Mouse (Mus musculus): ENCODE data around the gene Cblb.

Cblb gene

DNA sequence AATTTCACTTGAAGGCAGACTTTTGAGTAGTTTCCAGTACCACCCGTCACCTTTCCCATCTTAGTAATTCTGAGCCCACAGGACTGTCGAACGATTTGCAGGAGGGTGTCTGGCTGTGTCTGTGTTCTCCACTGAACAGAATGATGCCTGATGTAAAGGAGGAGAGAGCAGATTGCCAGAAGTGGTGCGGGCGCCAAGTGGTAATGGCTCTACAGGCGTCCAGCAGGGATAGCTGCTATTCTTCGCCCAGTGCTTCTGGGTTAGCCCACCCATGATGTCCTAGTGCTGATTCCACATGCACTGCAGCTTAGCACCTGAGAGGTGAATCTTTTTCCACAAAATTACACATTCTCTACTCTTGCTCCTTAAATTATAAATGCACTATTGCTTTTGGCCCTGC lies 45.6 kb downstream of the Cblb start:
- no peak for DNase-seq (ENCODE audit: low spot score)

DNA sequence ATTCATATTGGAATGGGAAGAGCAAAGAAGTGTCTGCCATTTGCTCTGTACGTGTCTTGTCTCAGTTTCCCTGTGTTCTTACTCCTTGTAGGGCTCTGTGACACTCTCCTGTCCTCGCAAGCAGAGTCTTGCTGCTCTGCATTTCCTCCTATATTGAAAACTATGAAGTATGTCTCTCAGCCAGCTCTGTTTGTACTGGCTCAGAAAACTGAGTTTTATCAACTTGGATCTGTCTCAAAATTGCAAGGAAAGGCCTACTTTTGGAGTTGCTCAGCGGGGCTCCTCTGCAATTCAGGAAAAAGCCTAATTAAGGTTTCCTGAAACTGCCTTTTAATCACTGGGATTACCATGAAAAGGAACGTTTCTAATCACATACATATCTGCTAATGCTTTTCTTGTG lies 46.9 kb downstream of the Cblb start:
- no peak for DNase-seq (ENCODE audit: low spot score)

DNA sequence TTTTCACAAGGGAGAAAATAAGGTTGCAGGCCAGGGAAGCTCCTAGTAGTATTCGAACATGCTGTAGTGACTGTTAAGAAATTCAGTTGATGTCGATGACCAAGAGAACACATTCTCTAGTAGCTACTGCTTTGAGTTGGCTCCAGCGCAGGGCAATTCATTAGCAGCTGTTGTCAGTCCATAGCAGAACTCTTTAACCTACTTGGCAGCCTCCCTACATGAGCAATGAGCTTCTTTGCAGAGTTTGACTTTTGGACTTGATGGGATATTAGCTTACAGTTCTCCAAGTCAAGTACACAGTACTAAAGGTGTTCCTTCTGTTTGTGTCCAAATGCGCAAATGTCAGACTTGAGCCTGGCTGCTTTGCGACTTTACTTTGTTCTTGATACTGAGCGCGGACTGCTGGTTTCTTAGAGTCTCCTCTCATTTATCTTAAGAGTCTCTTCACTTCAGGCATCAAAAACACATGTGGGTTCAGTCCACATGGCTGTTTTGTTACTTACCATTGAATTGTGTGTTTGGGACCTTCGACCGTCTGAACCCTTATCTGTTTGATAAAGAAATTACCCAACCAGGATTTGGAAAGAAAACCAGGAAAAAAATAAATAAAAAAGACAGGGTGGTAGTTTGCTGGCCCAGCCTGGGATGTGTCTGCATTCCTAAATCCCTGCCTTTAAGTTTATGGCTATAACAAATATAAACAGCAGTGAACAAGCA lies 47.9 kb downstream of the Cblb start:
- no peak for DNase-seq (ENCODE audit: low spot score)

DNA sequence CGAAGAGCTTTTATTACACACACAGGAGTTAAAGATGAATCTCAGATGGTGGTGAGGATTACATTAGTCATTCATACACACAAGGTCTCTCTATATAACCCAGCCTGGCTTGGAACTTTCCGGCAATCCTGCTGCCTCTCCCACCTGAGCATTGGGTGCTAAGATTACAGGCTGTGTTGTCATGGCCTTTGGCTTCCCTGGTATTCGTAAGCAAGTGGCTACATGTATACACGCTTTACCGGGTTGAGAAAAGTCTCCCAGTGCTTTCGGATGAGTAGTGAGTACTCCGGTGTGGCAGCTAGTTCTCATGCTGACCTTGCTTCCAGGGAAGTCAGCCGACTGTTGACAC lies 48.4 kb downstream of the Cblb start:
- DNase-seq (ENCODE audit: low spot score): no peak

DNA sequence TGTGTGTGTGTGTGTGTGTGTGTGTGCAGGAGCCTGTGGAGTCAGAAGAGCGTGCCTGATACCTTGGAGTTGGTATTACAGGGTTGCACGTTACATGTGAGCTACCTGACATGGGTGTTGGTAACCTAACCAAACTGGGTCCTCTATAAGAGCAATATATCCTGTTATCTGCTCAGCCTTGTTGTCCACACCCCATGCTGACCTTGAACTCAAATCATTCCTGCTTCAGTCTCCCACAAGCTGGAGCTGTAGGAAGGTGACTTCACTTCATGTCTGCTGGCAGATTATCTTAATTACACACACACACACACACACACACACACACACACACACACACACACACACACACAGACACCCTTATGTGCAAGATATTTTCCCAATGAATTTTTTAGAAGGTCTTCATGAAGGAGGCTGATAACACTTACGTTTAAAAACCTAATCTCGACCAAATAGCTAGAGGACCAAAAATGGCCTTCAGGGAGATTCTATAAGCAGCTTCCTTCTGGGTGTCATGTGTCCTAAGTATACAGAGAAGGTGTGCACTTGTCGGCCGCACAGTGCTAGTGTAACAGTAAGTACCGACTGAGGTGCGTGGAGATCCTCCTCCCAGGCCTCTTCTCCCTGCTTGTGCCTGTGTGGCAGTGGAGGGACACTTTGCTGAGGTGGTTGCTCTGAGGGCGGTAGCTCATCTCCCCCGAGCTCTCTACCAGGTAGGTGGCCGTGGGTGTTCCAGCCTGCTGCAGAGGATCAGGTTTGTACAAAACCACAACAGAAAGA lies 49.8 kb downstream of the Cblb start:
- DNase-seq (ENCODE audit: low spot score): no peak

DNA sequence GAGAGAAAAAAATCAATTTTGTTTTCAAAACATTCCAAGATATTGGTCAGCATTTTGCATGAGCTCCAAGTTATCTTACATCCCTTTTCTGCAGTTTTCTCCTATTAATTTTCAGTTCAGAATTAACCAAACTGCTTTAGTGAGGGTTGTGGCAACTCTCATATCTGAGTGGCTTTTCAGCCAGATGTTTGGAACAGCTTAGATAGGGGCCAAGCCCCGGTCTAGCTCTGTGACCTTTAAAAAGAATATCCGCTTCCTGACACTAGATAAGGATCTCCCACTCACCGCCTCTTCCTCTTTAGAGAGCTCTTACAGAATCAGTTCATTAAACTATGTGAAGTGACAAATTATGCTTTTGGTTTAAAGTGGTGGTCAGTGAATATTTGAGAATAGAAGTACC lies 50.7 kb downstream of the Cblb start:
- no peak for DNase-seq (ENCODE audit: low spot score)

DNA sequence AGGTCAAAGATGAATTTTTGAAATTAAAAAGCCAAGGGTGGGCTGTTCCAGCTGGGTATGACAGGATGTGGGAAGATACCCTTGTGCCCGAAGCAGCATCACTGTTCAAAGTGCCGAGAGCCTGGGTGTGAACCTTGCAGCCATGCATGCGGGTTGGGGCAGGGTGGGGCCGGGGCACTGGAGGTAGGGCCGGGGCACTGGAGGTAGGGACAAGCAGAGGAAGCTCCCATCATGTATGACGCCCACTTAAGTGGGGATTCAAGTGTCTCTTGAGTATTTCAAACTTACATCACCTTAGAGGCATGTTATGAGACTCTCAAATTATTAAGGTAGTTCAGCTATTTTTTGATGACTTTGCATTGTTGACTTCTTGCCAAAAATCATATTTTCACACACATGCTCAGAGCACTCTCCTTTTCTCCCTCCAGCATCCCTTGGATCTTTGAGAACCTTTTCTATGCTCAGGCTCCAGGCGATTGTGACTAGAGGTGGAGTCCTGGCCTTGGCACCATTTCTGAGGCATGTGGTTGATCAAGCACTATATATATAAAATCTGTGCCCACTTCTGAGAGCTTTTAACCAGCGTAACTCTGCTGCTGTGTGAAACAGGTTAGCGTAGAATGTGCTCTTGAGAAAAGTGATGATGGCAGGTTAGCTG lies 55.9 kb downstream of the Cblb start:
- DNase-seq (ENCODE audit: low spot score): no peak

DNA sequence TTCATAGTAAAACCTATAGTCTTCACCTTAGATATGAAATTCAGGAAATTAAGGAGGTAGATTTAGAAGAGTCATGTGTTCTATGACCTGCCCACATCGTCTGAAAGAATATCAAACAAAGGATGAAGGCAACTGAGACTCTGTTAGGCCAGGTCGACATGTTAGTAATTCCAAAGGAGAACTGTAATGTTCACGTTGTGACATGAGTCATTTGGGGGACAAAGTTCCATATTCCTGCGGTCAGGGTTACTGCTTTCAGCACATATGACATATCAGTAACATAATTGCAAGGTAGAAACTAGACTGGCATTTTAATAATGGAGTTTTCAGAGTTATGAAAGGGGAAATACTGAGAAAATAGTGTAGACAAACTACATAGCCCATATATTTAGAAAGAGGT lies 58.3 kb downstream of the Cblb start:
- DNase-seq (ENCODE audit: low spot score): no peak

DNA sequence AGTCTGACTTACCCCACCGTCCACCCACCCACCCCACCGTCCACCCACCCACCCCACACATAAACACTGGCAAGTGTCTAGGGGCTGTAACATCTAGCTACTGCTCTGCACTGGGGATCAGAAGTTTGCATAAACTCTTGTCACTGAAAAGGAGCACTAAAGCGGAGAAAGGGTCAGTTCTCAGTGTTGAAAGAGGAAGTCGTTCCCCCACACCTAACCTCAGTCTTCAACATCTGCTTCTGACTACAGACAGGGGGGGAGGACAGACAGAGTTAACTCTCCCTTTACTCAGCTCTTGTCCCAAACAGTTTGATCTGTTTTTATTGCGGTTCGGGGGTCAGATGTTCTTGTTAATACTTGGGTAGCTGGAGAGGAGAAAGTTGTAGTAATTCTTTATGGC lies 59.9 kb downstream of the Cblb start:
- no peak for DNase-seq (ENCODE audit: low spot score)

DNA sequence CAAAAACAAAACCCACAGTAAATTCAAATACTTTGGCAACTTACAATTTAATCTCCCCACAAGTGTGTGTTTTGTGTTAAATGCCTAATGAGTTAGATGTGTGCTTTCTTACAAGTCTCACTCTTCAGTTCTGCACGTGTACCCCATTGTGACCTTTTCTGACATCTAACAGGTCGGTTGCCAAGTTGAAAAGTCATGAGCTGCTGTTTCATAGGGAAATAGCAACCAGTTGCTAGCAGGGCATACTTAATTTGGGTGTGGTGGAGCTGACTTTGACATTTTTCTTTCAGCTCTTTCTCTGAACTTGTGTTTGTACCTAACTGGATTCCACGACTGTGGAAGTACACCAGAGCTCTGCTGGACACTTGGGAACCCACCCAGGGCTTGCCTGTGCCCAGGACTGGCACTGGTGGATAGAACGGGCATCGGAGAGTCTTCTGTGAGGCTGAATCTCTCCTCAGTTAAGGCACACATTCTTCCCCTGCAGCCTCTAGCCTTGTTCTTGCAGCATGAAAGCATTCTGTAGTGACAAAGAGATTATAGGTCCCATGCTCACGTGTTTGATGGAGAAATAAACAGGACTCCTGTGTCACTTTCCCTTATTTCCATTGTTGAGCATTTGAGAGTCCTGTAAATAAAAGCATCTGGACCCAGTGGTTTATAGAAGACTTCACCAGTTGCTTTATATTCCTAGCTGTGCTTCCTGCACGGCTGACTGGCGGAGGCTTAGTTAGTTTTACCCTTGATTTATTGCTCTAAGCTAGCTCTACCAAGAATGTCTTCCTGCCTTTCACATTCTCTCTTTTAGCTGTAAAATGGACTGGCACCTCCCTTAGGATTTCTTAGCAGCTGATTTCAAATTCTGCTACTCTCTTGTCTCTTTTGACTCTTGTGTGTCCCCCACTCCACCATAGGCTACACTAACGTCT lies 62.6 kb downstream of the Cblb start:
- no peak for DNase-seq (ENCODE audit: low spot score)

DNA sequence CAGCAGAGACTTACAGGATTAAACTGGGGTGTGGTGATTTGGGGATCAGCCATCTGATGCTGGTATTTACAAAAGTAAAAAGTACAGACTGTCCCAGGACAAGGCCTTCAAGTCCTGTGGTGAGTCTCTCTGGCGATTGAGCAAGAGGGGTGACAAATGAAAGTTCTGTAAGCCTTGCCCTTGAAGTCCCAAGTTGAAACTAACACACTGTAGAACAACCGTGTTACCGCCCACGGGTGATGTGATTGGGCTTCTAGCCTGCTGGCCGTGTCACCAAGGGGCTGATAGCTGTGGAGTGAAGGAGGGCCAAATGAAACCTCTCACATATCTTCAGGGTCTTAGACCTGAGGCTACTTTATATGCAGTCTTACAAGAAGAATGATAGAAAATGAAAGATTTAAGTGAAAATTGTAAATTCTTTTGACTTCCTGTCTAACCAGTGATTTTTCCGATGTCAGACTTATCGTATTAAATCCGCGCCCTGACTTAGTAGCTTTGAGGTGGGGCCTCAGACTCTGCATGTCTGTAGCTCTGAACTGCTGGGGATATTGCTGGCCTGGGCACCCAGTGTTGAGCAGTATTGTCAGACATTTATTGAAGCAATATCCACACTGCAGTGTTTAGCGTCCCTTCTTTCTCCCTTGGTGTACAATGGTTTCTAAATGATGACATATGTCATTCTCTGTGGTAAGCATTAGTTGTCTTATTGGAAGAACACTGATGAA lies 63.9 kb downstream of the Cblb start:
- DNase-seq (ENCODE audit: low spot score): no peak

DNA sequence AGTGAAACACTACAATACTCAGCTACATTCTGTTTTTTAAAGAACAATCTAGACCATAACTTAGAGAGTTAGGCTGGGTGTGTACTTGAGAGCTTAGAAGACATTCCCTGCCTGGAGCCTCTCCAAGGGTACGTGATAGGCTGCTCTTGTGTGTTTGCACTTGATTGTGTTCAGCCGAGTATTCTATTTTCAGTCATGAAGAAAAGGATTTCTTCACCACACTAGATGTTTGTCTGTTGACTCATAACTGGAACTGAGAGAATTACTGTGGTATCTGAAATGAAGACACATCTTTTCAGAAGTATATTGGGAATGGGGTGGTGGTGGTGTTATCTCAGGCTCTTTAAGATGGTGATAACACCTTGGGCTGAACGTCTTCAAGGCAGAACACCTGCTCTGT lies 64.6 kb downstream of the Cblb start:
- no peak for DNase-seq (ENCODE audit: low spot score)

DNA sequence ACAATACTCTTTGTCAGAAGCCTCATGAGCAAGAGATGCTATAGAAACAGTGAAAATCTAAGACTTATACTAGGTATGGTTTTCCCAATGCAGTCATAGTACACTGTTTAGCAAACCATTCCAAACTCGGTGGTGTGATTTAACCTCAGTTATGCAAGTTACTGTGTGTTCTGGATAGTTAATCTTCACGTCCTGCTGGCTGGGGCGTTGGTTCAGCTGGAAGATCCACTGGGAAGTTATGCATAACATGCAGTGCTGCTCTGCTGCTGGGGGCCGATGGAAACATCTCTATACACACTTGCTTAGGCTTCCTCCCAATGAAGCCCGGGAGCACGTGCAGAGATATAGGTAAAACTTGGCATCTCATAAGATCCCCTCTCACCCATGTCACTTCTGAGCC lies 69.4 kb downstream of the Cblb start:
- no peak for DNase-seq (ENCODE audit: low spot score)

DNA sequence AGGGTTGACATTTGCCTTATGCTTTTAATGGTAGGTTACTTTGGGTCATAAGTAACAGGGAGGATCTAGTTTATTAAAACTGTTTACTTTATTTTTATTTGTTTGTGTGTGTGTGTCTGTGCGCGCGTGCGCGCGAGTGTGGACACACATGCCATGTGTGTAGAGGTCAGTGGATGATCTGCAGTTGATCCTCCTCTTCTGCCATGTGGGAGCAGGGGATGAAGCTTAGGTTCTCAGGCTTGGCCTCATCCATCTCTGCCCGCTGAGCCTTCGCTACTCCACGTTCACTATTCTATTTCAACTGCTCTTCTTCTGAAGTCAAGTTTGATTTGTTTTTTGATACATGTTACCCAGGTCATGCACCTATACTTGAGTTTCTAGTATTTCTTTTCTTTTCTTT lies 73.6 kb downstream of the Cblb start:
- DNase-seq (ENCODE audit: low spot score): no peak

DNA sequence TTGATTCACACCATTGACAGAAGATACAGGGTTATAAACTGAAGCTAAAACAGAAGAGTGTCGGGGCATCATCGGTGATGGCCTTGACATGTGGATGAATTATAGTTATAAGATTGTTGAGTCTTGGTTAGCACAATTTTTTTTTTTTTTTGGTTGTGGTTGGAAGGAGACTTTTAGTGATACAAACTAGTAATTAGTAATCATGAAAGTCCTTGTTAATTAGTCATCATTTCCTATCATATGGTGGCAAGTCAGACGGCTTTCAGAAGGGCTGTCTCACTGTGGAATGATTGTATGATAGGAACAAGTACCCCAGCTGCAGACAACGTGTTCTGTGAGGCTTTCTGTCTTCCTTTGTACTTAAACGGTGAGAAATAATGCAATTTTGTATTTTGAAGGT lies 76.8 kb downstream of the Cblb start:
- DNase-seq (ENCODE audit: low spot score): no peak

DNA sequence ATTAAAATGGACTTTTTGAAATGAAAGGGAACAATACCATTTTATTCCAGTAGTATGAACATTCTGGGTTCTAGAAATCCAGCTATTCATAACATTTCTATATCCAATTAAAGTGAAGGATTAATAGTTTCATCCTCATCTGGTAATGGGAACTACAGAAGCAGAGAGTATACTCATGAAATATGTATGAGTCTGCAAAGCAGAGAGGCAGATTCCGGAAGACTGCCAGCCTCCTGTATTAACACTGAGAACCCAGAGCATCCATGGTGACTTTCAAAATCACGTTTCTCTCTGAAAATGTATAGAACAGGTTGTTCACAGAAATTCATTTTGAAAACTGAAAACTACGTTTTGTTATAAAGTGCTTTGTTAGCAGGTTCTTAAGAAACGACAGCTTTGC lies 83.4 kb downstream of the Cblb start:
- no peak for DNase-seq (ENCODE audit: low spot score)

DNA sequence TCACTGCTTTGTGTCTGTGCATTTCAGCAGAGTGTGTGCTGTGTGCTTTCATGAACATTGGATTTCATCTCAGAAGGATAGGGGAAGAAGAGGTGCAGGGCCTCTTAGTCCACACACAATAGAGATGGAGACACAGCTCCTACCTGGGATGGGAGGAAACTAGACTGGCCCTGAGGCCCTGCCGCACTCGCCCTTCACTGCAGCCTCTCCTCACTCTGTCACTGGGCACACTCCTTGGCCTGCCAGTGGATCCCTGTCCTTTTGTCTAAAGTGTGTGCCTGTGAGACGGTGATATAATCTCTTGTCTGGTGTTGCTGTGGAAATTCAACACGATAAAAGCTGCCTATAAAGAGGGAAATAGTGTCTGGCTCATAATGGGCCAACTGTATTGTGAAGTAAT lies 88.0 kb downstream of the Cblb start:
- no peak for DNase-seq (ENCODE audit: low spot score)

DNA sequence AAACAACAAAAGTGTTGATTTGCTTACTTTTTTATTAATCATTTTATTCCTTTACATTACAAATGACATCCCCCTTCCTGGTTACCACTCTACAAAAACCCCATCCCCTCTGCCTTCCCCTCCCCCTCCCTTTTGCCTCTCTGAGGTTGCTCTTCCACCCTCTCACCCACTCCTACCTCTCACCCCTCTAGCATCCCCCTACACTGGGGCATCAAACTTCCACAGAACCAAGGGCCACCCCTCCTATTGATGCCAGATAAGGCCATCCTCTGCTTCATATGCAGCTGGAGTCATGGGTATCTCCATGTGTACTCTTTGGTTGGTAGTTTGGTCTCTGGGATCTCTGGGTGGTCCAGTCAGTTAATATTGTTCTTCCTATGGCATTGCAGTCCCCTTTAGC lies 93.9 kb downstream of the Cblb start:
- no peak for DNase-seq (ENCODE audit: low spot score)

DNA sequence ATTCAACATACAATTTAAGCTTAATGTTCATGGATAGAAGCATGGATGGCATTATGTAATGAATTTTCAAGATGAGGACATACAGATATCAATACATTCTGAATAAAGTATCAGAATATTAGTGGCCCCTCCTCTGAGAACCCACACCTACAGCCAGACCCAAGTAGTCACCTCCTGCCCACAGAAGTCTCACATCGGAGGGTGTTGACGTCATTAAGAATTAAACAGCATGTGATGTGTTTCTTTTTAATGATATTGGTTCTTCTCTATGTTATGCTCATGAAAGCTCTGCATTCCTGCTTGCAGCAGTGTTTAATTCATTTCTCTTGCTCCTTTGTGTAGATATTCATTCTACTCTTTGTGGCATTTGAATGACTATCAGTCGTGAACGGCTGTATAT lies 94.9 kb downstream of the Cblb start:
- no peak for DNase-seq (ENCODE audit: low spot score)

DNA sequence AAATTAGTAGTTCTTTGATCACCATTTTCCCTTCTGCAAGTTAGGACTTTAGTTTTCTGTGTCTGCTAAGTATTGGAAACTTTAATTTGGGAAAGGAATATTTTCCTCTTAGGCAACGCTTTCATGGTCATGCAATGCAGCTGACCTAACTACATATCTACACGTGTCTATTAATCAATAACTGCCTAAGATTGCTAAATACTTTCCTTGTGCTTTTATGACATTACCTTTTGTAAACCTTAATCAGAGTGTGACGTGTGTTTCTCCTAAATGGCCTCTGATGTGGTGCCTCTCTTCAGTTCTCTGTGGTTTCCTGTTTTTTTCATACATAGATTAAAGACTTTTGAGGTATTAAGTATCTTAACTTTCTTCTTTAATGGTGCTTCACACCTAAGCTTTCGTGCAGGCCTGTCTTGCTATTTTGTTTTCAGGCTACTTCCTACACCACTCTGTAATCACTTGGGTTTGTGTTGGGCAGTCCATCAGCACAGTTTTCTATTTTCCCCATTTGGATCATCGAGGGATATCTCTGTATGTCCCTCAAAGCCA lies 98.4 kb downstream of the Cblb start:
- no peak for DNase-seq (ENCODE audit: low spot score)

DNA sequence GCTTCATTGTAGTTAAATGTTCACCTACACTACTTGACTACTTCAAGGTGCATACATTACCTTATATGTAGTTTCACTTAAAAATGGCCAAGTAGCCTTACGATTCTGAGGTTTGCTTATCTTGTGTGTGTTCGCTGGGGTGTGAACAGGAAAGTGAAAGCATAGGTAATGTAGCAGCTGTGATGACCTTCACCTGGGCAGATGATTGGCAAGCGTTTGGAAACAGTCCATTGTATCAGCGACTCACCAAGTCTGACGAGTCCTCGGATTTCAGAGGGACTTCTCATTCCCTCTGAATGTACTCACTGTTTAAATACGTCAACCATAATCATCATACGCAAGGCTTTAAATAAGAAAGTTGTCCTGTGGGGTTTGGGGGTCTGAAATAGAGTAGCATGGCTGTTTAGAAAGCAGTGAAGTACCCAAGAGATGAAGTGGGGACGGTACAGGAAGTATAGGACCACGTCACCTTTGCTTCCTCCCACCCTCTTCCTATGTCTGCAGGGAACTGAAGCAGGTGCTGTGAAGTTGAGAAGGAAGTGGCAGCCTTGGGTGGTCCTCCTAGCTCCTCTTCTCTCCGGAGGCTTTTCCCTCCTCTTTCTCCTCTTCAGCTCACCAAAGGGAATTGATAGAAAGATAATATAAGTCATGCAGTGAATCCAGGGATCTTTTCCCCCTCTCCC lies 101.9 kb downstream of the Cblb start:
- no peak for DNase-seq (ENCODE audit: low spot score)

All from ovary, postnatal 14 days (tissue).